Mouse (Mus musculus) kidney, adult 11 months (tissue): ENCODE measurements around the gene E2f8.

Experiments
- DNase-seq: peaks from one replicate; pipeline ENCODE4 v3.0.0; 2022

Gene E2f8

DNA sequence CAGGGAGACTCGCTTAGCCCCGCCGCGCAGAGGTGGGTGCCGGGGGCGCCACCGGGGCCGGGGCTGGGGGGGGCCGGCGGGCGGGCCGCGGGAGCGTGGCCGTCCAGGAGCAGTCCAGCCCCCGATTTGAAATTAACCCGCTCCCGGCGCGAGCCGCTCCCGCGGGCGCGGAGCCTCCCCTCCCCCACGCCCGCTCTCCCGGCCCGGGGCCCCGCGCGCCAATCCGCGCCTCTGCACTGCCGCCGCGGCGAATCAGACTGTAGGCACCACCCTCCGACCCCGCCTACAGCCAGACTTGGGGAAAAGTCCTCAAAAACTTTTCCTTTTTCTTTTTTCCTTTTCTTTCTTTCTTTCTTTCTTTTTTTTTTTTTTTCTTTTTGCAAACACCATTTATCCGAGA, at the start of gene E2f8:
Gene E2f8, minus strand, starts transcription at position 111 of the 400 bp plus-strand sequence.
- DNase-seq, result peak; percentile 61

GRCm38 (mm10) chr7:48930399-48930798, 49.0 kb upstream of the E2f8 start:
- DNase-seq, result peak; percentile 64

DNA sequence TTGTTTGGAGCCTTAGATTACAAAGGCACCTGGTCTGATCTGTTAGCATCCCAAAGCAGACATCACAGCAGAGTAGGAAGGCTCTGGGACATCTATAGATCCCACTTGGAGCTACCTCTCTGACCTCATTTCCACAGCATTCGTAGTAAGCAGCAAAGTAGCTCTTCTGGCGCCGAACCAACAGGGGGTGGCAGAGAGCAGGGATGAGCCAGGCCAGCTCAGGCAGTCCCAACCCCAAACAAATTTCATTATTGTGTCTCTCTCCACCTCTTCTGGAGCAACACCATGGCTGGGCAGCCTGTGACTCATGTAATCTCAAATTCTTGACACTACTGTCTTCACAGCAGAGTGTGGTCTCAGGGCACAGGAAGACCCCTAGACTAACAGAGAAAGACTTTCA, 47.0 kb upstream of the E2f8 start:
- peak; percentile 13 for DNase-seq

GRCm38 (mm10) chr7:48925214-48925613, 43.8 kb upstream of the E2f8 start:
- peak; percentile 19 for DNase-seq

GRCm38 (mm10) chr7:48923620-48924019, 42.2 kb upstream of the E2f8 start:
- DNase-seq, result no peak

GRCm38 (mm10) chr7:48918389-48918788, 37.0 kb upstream of the E2f8 start:
- no peak for DNase-seq

- DNase-seq, result no peak
Observed at GRCm38 (mm10) chr7:48917988-48918387, 36.6 kb upstream of the E2f8 start.

DNA sequence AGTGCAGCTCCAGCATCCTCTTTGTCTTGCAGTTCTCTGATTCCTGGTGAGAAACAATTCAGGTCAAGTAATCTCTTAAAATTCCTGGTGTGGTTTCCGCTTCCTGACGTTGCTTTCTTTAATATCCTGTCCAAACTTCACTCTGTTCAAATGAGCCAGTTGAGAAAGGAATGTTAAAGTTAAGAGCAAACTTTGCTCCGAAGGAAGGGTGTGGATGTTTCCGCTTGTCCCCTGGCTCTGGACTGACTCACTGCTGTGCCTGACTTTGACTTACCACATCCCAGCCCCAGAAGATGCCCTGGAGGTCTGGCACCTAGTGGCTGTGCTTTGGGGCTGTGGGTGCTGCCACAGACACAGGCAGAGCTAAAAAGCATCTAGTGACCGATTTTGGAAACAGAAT, 36.1 kb upstream of the E2f8 start:
- DNase-seq, result no peak

DNA sequence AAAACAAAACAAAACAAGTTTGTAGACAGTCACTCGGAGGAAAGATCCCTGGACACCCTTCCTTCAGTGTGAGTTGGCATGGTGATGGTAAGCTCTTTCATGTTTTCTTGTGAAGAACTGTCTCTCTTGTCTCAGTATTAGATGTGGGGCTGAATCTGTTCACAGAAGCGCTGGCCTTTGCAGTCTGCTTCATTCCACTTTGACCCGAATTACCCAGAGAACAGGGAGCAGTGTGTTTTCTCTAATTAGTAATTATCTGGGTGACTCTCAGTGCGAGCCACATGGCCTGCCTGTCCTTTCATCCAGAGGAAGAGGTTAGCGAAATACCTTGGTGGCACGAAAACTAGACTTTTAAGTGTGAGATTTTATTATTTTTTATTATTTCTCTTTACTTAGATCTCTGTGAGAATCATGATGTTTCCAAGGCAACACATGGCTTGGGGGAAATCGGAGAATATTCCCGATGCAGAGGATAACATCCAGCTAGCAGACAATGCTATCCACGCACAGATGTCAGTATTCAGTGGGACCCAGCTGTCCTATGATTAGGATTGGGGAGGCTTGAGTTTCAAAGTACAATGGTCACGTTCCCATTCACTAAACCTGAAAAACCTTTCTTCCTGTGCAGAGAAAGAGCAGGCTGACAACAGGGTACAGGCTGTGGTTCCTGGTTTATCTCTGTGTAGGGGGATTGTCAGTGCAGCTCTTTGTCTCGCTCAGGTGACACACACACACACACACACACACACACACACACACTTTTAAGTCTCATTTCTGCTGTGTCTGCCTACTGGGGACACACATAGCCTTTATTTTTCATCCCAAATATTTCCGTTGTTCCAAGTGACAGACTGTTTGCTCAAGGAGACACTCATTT, 33.5 kb upstream of the E2f8 start:
- DNase-seq, result no peak

DNA sequence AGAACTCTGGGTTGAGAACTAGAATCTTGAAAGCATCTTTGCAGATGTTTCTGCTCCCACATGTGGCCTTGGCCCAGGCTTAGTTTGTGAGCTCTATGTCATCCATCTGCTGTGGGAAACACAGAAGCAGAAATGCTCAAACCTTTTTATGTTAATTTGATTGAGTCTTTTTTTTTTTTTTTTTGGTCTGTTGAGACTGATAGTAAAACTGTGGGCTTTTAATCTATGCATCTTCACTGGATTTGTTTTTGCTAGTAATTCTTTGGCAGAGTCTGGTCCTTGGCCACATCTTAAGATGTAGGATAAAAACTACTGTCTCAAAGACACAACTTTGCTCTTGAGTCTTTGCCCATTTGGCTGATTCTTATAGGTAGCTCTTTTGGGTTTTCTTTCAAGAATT, 29.8 kb upstream of the E2f8 start:
- DNase-seq, result no peak

- no peak for DNase-seq
Observed at GRCm38 (mm10) chr7:48910282-48910681, 28.9 kb upstream of the E2f8 start.

DNA sequence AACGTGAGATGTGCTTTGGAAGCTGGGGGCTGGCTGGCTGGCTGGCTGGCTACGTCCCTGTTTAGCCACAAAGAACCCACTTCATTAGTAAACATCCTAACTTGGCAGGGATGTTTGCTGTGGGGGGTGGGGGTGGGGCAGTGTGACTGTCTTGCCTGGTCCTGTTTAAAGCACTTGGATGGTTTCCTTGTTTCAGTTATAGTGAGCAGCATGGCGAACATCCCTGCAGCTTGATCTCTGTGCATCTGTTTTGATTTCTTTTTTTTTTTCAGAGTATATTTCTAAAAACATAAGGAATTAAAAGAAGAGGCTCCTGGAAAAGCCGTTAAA, 27.9 kb upstream of the E2f8 start:
- DNase-seq, result no peak

DNA sequence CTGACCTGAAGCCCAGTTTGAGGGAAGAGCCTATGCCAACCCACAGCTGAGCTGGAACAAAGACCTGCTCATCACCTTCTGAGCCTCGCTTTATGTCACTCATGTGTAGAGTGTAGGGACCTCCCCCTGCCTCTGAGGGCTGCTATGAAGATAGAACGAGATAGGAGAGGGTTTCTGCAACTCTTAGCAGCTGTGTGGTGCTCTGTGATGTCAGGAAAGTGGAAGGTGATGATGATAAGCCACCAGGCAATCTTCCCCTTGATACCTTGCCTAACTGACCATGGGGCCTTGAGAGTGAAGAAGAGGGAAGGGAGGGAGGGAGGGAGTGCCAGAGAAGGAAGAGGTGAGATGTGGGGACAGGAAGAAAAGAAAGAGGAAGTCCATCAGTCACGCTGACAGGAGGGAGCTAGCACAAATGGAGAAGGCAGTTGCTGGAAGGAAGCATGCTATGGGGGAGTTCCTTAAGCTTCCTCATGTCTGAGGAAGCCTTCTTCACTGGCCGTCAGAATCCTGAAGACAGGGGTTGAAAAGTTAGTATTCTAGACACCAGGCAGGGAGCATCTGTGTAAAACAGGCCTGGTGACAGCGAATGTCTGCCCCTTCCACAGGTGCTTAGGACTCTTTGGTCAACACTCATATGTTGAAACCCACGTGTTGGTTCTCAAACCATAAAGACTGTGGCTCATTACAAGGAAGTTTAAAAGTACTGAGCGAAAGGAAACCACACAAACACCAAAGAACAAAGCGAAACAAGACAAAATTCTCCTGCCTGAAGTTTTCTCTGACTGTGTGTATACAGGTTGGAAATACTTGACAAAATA, 27.3 kb upstream of the E2f8 start, which contains the start of gene Nav2:
Gene Nav2, plus strand, starts transcription at position 196 of the 821 bp plus-strand sequence.
- no peak for DNase-seq

DNA sequence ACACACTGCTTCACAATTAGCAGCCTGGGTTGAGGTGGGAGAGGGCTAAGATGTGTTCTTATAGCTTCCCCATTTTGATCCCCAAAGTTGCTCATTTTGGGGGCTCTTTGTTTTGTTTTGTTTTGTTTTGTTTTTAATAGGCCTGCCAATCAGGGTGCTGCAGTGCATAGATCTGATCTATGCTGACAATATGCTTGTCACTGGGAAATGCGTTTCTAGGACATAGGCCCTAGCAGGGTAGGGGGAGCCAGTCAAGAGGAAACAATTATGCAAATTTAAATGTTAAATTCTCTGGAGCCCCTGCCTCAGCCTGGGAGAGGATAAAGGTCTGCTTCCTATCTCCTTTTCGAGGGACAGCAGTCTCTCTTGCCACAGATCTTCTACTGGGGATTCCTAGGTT, 21.1 kb upstream of the E2f8 start:
- no peak for DNase-seq

GRCm38 (mm10) chr7:48900408-48901167, 19.2 kb upstream of the E2f8 start:
- no peak for DNase-seq

DNA sequence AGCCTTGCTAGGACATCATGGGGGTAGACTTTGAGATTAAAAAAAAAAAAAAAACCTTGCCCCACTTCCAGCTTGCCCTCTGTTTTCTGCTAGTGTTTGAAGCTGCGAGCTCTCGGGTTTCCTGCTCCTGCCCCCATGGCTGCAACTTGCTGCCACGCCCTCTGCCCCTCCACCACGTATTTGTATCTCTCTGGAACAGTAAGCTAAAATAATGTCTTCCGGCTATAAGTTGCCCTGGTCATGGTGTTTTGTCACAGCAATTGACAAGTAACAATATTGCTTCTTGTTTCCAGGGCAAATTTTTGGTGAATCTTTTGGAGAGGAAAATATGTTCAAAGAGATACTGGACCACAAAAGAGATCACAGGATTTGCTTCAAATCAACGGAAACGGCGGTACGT, 17.0 kb upstream of the E2f8 start:
- DNase-seq, result no peak

GRCm38 (mm10) chr7:48897539-48898163, 16.3 kb upstream of the E2f8 start:
- DNase-seq, result no peak

GRCm38 (mm10) chr7:48896051-48896450, 14.7 kb upstream of the E2f8 start:
- no peak for DNase-seq

GRCm38 (mm10) chr7:48895475-48895874, 14.1 kb upstream of the E2f8 start:
- DNase-seq, result no peak

GRCm38 (mm10) chr7:48894763-48895162, 13.4 kb upstream of the E2f8 start:
- DNase-seq, result no peak

- DNase-seq, result peak; percentile 21
Observed at GRCm38 (mm10) chr7:48894152-48894551, 12.8 kb upstream of the E2f8 start.

- no peak for DNase-seq
Observed at GRCm38 (mm10) chr7:48893093-48893492, 11.7 kb upstream of the E2f8 start.

DNA sequence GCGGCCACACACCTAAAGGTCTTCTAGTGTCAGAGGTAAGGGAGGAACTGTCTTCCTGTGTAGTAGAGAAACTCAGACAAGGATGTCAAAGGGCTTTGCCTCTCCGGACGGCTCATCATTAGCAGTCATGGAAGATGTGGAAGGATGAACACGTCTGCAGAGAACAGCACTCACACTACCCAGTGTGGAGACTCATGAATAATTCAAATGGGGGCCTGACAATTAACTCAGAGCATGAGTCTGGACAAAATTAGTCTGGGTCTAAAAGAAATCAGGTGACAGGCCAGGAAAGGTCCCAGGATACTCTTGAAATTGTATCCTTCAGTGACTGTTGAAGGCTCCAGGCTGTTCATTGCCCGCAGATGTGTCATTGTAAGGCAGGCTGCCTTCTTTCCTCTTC, 9.6 kb upstream of the E2f8 start:
- DNase-seq, result no peak
